Mouse (Mus musculus) stomach, embryonic 16.5 days (tissue): ENCODE measurements at regions not wholly inside any gene's neighbourhood (a gene's known extent, or its start where the extent isn't known, plus 50 kb on each side); places are given as distances from the start of the nearest gene placed in this dataset.

Experiments used
- ATAC-seq: fragments of 200-750 bp; cut with Nextera tagmentation; 2 replicates; pipeline ENCODE4 v1.8.0; 2017; ENCODE audit warnings: moderate number of reproducible peaks, moderate TSS enrichment; ENCODE audit not compliant: insufficient read depth, low FRiP score
- H3K27ac ChIP-seq: fragments of 300-500 bp; sonication (generic); 2 replicates; pipeline ENCODE4 v1.5.1; 2014; ENCODE audit warnings: low read length
- H3K27me3 ChIP-seq: fragments of 300-500 bp; sonication (generic); 2 replicates; pipeline ENCODE4 v1.6.1; 2014; ENCODE audit warnings: low read length, control low read depth, mixed read lengths; ENCODE audit not compliant: control insufficient read depth, insufficient read depth
- H3K36me3 ChIP-seq: fragments of 300-500 bp; sonication (generic); 2 replicates; pipeline ENCODE4 v1.6.1; 2014; ENCODE audit warnings: low read length; ENCODE audit not compliant: control insufficient read depth, insufficient read depth
- H3K4me1 ChIP-seq: fragments of 300-500 bp; sonication (generic); 2 replicates; pipeline ENCODE4 v1.6.1; 2014; ENCODE audit warnings: low read length, control low read depth, mixed read lengths; ENCODE audit not compliant: control insufficient read depth, insufficient read depth
- H3K4me2 ChIP-seq: fragments of 300-500 bp; sonication (generic); 2 replicates; pipeline ENCODE4 v1.6.1; 2014; ENCODE audit warnings: low read depth, low read length, mixed read lengths
- H3K4me3 ChIP-seq: fragments of 300-500 bp; sonication (generic); replicated peaks from 2 replicates; pipeline ENCODE4 v1.5.1; 2014; ENCODE audit warnings: mild to moderate bottlenecking, low read length
- H3K9ac ChIP-seq: fragments of 300-500 bp; sonication (generic); 2 replicates; pipeline ENCODE4 v1.6.1; 2014; ENCODE audit warnings: low read length
- H3K9me3 ChIP-seq: fragments of 300-500 bp; sonication (generic); replicated peaks from 2 replicates; pipeline ENCODE4 v1.6.1; 2016; ENCODE audit warnings: low read length, control low read depth; ENCODE audit not compliant: control insufficient read depth
- WGBS: fragments of 180-500 bp; shearing (Covaris S2); extraction: QIAGEN DNeasy Blood & Tissue Kit; methylation state at CpG from one replicate; pipeline ENCODE4 v1.1.7; 2014; 5-methylcytosine and 5-hydroxymethylcytosine counted together

DNA sequence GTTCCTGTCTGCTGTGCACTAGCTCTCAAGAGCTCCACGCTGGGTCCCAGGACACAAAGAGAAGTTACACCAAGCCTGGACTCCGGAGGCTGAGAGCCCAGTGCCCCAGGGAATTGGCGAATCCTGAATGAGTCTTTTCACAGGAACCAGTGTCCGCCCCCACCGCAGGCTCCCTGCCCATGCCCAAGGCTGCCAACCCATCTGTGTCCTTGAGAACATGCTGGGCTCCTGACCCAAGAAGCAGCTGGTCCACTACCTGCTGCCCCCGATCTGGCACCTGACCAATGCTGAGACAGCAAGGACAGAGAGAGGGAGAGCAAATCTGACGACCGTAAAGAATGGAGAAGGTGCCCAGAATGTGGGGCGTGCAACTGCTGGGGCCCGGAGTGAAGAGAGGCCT, 85.2 kb upstream of the Cplx2 start:
- 0 out of 2 replicates have a peak, but pooled peaks cover 3% of the 10 kb centered on the region for H3K4me1 ChIP-seq
- 80% methylated on average over 10 of the region's 10 CpGs for WGBS
- ATAC-seq: no peak
- no peak overlapping the region for H3K9ac ChIP-seq
- no peaks in the 10 kb centered on the region for H3K36me3 ChIP-seq
- H3K9me3 ChIP-seq: no peaks in the 10 kb centered on the region
- H3K27me3 ChIP-seq: 0 out of 2 replicates have a peak, but pooled peaks cover 3% of the 10 kb centered on the region
- H3K27ac ChIP-seq: no peak overlapping the region
- H3K4me3 ChIP-seq: no peak overlapping the region
- H3K4me2 ChIP-seq: no peak overlapping the region

DNA sequence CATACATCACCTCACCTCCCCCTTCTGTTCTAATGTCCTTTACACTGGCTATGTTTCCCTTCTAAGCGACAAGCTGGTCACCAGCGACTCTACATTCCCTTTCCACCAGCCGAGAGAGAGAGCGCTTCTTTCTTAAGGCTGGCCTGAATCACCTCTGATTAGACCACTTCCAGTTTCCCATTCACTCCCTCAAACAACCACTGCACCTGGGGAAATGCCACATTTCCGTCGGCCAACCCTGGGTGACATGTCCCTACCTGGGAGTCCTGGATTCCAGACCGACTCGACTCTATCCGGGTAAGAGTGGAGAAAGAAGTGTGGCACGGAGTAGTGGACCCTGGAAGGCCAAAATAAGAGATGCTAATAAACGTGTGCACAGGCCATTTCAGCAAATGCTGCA, 84.5 kb upstream of the Cplx2 start:
- H3K9ac ChIP-seq: no peak overlapping the region
- no peaks in the 10 kb centered on the region for H3K36me3 ChIP-seq
- H3K9me3 ChIP-seq: no peaks in the 10 kb centered on the region
- no peak for ATAC-seq
- H3K4me3 ChIP-seq: no peak overlapping the region
- WGBS: 85% methylated on average over 11 of the region's 11 CpGs
- no peak overlapping the region for H3K27ac ChIP-seq
- H3K4me1 ChIP-seq: 0 out of 2 replicates have a peak, but pooled peaks cover 3% of the 10 kb centered on the region
- H3K4me2 ChIP-seq: no peak overlapping the region
- H3K27me3 ChIP-seq: no peaks in the 10 kb centered on the region

DNA sequence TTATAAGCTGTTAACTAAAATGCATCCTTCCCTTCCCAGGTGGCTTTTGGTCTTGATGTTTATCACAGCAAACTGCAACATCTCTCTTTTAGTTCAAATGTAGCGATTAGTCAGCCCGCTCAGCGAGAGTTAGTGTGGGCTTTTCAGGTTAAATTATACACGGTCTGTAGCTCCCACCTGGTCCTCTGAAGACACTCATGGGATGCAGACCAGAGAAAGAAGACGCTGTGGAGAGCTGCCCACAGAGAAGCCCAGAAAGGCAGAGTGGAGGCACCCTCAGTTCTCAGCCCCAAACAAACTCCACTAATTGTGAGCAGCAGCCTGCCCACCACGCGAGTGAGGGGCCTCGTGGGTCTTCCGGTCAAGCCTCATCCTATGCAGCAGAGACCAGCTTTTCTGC, 81.1 kb upstream of the Cplx2 start:
- no peak for ATAC-seq

DNA sequence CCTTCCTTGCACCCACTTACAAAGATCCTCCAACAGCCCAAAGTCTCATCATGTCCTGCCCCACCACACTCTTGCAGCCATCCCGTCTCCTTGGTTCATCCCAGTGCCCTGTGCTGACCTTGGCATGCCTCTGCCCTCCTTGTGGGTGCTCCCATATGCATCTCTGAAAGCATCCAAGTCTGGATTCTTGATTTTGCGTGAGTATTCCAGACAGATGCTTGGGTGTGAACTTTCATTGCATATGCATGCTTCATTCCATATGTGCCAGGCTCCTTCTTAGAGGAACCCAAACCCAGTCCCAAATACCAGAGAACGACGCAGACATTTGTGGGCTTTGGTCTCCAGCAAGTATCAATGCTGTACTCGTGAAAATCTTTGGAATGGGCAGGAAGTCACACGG, 78.8 kb upstream of the Cplx2 start:
- H3K4me2 ChIP-seq: no peak overlapping the region
- no peaks in the 10 kb centered on the region for H3K9me3 ChIP-seq
- H3K9ac ChIP-seq: no peak overlapping the region
- no peak for ATAC-seq
- no peak overlapping the region for H3K4me3 ChIP-seq
- no peaks in the 10 kb centered on the region for H3K36me3 ChIP-seq
- no peaks in the 10 kb centered on the region for H3K4me1 ChIP-seq
- WGBS: 83% methylated on average over 6 of the region's 6 CpGs
- no peaks in the 10 kb centered on the region for H3K27me3 ChIP-seq
- no peak overlapping the region for H3K27ac ChIP-seq

More for the DNA sequence above, 81.1 kb upstream of the Cplx2 start:
- H3K36me3 ChIP-seq: no peaks in the 10 kb centered on the region
- no peak overlapping the region for H3K4me3 ChIP-seq
- H3K9me3 ChIP-seq: no peaks in the 10 kb centered on the region
- no peak overlapping the region for H3K9ac ChIP-seq
- H3K27ac ChIP-seq: no peak overlapping the region
- WGBS: 91% methylated on average over 9 of the region's 9 CpGs
- H3K4me2 ChIP-seq: no peak overlapping the region
- no peaks in the 10 kb centered on the region for H3K4me1 ChIP-seq
- no peaks in the 10 kb centered on the region for H3K27me3 ChIP-seq

DNA sequence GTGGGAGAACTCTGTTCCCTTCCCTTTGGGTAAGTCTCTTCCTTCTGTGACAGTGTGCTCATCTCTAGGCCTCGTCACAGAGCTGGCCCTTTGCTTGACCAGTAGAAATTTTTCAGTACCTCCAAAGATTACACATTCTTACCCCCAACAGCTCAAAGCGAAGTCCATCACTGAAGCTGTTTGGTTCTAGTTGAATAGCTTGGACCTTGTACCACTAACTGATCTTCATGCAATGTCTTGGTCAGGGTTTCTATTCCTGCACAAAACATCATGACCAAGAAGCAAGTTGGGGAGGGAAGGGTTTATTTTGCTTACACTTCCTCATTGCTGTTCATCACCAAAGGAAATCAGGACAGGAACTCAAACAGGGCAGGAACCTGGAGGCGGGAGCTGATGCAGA, 78.1 kb upstream of the Cplx2 start:
- no peak for ATAC-seq
- Histone ChIP-seq H3K4me3 (no peak overlapping the region), H3K9ac (no peak overlapping the region), H3K4me1 (no peaks in the 10 kb centered on the region), H3K9me3 (no peaks in the 10 kb centered on the region), H3K27me3 (no peaks in the 10 kb centered on the region), H3K27ac (no peak overlapping the region), H3K36me3 (no peaks in the 10 kb centered on the region), H3K4me2 (no peak overlapping the region)
- WGBS: 87% methylated on average over 3 of the region's 3 CpGs

DNA sequence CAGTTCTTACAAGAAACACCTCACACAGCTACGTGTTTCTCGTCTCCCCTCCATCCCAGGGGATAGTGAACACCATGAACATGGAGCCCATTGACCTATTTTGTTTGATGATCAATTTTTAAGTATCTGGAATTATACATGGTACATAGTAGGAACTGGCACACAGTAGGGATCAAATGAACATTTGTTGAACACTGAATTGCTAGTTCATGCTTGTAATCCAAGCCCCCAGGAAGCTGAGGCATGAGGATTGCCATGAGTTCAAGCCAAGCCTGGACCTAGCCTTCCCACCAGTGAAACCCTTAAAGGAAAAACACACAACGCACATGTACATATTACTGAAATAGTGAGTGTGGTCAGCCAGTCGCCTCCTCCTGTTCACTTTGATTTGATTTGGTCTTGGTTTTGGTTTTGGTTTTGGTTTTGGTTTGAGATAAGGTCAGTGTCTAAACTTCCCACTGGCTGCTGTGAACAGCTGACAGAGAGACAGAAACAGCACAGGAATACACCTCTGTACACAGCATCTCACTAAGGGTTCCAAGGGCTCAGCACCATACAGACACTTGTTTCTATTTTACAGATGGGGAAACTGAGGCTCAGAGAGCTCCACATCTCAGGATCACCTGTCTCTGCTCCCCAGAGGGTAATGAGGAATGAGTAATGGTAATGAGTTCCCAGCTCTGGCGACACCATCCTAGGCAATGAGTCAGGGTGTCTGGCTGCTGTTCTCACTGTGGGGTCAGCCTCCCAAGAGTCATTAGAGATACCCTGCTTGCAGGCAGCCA, 75.5 kb upstream of the Cplx2 start:
- Histone ChIP-seq H3K4me3 (no peak overlapping the region), H3K9me3 (no peaks in the 10 kb centered on the region), H3K27ac (no peak overlapping the region), H3K36me3 (no peaks in the 10 kb centered on the region), H3K4me2 (no peak overlapping the region), H3K4me1 (no peaks in the 10 kb centered on the region), H3K27me3 (no peaks in the 10 kb centered on the region), H3K9ac (no peak overlapping the region)
- ATAC-seq: no peak
- WGBS: 72% methylated on average over 5 of the region's 5 CpGs

DNA sequence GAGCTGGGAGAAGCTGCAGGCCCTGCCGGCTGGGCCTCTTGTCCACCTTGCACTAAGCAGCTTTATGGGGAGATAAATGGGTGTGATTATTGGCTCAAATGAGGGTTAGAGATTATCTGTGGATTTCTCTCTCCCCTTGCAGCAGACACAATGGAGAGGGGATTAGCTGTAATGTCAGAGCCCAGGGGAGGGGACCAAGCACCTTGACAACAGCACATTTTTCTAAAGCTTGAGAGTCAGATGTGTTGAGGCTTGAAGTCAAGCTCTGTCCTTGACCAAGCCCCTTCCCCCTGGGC, 74.9 kb upstream of the Cplx2 start:
- Histone ChIP-seq H3K9me3 (no peaks in the 10 kb centered on the region), H3K9ac (no peak overlapping the region), H3K4me1 (no peaks in the 10 kb centered on the region), H3K27ac (no peak overlapping the region), H3K36me3 (no peaks in the 10 kb centered on the region), H3K4me2 (no peak overlapping the region), H3K4me3 (no peak overlapping the region), H3K27me3 (no peaks in the 10 kb centered on the region)
- ATAC-seq: no peak
- WGBS: 16% methylated on average over 1 of the region's 1 CpGs

DNA sequence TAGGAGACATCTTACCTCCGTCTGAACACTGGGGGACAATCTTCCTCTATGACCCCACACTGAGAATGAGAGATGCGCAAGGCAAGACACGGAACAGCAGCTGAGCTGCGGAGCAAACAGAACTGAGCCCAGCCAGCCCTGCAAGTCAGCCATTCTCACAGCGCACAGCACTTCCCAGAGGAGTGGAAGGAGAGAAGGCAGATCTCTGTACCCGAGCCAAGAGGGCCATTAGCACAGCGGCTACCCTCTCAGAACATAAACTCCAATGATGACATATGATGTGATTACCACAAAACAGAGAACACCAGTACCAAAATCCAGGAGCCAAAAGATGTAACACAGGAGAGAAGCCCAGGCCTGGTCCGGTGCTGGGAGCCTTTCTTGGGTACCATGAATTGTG, 72.3 kb upstream of the Cplx2 start:
- H3K9me3 ChIP-seq: no peaks in the 10 kb centered on the region
- 57% methylated on average over 8 of the region's 8 CpGs for WGBS
- peaks cover 12% of the 10 kb centered on the region for H3K4me1 ChIP-seq
- H3K4me2 ChIP-seq: no peak overlapping the region
- ATAC-seq: no peak
- no peaks in the 10 kb centered on the region for H3K36me3 ChIP-seq
- no peak overlapping the region for H3K9ac ChIP-seq
- H3K27ac ChIP-seq: no peak overlapping the region
- no peaks in the 10 kb centered on the region for H3K27me3 ChIP-seq
- H3K4me3 ChIP-seq: no peak overlapping the region

DNA sequence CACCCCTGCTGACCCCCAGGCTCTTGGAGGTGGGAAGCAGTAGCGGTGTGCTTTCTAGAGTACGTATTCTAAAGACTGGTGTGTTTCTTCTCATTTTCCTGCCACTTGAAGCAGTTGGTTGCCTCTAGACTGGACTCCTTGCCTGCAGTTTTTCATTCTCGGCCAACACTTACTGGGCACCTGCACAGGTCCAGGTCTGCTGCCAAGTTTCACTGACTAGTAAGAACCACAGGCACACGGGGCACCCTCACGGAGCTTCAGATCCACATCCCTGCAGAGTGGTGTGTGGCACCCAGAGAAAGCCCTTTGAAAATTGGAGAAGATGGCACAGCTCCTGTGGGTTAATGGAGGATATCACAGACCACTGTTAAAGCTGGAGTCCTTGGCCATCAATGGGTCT, 71.9 kb upstream of the Cplx2 start:
- H3K4me3 ChIP-seq: no peak overlapping the region
- ATAC-seq: no peak
- H3K9me3 ChIP-seq: no peaks in the 10 kb centered on the region
- no peak overlapping the region for H3K4me2 ChIP-seq
- no peaks in the 10 kb centered on the region for H3K27me3 ChIP-seq
- WGBS: 81% methylated on average over 5 of the region's 5 CpGs
- H3K4me1 ChIP-seq: peaks cover 16% of the 10 kb centered on the region
- no peaks in the 10 kb centered on the region for H3K36me3 ChIP-seq
- H3K27ac ChIP-seq: no peak overlapping the region
- no peak overlapping the region for H3K9ac ChIP-seq
